Mouse (Mus musculus) adrenal gland, postnatal 36 days (tissue): Measurements from ENCODE around the gene Cytip. TPM values are rescaled to one million over a fixed set of nuclear protein-coding genes. Genes with fewer than 3 reads are reported as not detected.

Source experiments
- DNase-seq, 2 experiments: peaks; one replicate each; pipeline ENCODE4 v3.0.0; 2021; ENCODE audit warnings: mixed read lengths in 1 of 2
- total RNA-seq, 2 experiments: library from RNA; stranded (reverse); gene quantifications; 2 replicates each; pipeline ENCODE4 v1.2.3; 2021

The Cytip gene
- total RNA-seq, 2 experiments from 2014 or later, result 16.2 to 19.6 TPM

DNA sequence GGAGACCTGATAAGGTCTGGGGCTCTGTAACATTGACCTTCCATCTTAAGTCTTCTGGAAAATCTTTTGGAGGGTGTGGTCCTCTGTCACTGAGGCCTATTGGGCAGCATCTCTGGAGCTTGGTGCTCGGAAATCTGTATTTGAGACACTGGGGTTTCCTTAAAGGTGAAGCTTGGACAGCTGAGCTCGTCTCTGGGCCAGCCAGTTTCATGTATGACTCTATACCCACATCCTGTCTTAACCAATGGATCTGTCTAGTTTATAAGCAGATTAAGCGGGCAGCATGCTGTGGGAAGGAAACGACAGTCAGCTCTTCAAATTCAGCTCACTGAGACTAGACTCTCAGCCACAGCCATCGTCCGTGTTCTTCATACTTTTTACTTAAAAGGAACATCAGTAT, 88.3 kb downstream of the Cytip start:
- no peak for DNase-seq

DNA sequence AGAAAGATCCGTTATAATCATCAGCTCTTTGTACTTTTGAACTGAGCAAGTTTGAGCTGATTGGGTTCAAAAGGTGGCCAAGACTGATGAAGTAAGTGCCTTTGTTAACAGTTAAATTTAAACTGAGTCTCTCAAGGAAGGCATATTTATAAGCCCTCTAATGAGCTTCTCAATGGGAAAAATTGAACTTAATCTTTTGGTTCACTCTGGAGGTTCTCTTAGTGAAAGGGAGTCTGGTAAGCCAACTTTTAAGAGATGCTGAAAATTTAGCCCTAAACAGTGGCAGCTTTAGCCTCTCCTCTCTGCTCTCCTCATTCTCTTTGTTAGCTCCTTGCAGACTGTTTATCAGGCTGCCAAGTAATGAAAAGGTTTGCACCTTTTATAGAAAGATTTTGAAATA, 100.5 kb downstream of the Cytip start:
- no peak for DNase-seq

DNA sequence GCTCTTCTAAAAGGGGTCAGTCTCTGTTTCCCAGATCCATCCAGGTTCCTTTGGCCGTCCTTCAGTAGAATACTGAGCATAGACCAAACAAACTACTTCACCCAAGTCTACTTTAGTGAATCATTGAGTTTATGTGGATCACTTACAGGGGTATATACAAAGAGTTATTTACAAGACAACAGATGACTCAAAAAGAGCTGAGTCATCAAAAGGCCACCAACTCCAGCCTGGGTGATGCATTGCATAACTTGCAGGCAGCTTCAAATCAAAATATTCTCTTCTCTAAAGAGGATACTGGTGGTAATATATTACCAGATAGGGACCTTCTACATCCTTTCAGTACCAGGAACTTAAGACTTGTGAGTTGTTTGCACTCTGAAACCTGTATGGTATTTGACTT, 108.9 kb downstream of the Cytip start:
- DNase-seq, result no peak

DNA sequence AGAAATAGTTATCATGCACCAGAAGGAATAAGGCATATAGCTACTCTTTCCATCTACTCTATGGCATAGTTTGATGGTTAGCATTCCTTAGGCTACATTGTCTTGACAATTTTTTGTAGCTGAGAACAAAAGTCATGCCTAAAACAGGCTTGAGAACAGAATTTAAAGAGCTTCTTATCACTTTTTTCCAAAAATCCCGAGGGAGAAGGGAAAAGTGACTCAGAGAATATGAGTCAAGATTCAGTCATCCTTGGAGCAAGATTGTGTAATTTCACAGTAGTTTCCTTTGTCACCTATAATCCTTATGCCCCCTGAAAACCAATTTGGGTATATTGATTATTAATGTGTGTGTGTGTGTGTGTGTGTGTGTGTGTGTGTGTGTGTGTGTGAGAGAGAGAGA, 115.5 kb downstream of the Cytip start:
- no peak for DNase-seq

Other genes starting within 250 kb of the Cytip start
- gene Galnt5, start 197.6 kb downstream of the Cytip start, total RNA-seq, result under 1 TPM in 1 of 2 experiments, not detected in 1; 0.10 TPM
- gene Ermn, start 142.7 kb downstream of the Cytip start, total RNA-seq, result not detected
- 10 to 100 TPM; 17.9 to 35.5 TPM for gene Acvr1c, start 162.4 kb upstream of the Cytip start, total RNA-seq